Mouse (Mus musculus) olfactory bulb, adult 2 months (tissue): ENCODE data around the gene 4930412O13Rik.

Source experiments
- CTCF ChIP-seq: fragments of 200-500 bp; IDR thresholded peaks from 2 replicates; pipeline ENCODE4 v1.5.1; 2012; ENCODE audit warnings: low read depth, mild to moderate bottlenecking, low read length, moderate library complexity; ENCODE audit not compliant: insufficient read depth
- POLR2A ChIP-seq: fragments of 200-500 bp; IDR thresholded peaks from 2 replicates; pipeline ENCODE4 v1.6.1; 2012; ENCODE audit warnings: mild to moderate bottlenecking, low read depth, low read length, moderate library complexity; ENCODE audit not compliant: insufficient read depth

DNA sequence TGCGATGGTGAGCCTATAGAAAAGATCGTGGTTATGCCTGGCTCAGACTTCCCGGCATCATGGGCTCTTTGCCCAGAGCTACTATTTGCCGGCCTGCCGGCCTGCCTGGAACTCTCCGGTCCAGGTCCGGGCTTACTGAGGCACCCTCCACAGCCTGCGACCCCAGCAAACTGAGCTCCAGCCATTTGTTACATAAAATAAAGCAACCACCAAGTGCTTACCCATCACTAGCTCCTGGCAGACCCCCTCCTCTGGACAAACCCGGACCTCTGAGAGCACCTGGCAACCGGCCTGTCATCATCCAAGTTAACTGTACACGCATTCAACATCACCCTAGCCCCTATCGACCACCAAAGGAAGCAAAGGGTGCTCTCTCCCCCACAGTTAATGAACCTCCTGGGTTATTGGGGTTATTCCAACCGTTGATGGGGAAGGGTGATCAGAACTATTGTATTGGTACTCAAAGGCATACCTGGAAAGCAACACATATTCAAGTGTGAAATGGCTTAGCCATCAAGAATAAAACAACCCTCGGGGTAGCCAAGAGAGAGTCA is 4.2 kb downstream of the 4930412O13Rik start:
- TF ChIP-seq CTCF, result no peak
- no peak for TF ChIP-seq POLR2A
